Mouse (Mus musculus): ENCODE data around the gene Sys1. TPM values are rescaled to one million over a fixed set of nuclear protein-coding genes. Genes with fewer than 3 reads are reported as not detected.

Sys1 gene
- total and polyA plus RNA-seq, 3 experiments, result 85.8 to 94.3 TPM; not detected in 1

DNA sequence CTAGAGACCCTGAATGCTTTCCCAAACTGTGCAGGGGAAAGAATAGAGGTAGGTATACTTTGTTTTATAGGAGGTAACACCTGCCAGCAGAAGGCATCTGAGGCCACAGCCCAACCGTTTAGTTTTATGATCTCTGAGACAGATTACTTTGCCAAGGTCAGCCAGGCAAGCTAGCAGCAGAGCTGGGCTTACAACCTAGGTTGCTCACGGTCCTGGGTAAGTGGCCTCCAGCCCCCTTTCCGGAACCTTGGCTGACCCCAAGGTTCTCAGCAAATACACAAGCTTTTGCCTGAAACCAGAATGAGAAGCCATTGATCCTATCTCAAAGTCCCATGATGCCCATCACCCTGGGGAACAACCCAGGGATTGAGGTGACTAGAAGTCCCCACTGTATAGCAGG is 22.1 kb upstream of the Sys1 start:
- Histone ChIP-seq H3K27ac (ENCODE audit: control insufficient read depth, low read depth, low read length) (no peak overlapping the region), H3K27me3 (ENCODE audit: control insufficient read depth in 1 of 2, insufficient read depth in 2 of 2, low read length in 2 of 2) (peaks cover 9 to 16% of the 10 kb centered on the region in 2 experiments; a peak in 3 of 4 replicates), H3K9ac (ENCODE audit: control insufficient read depth, low read depth, low read length, poor library complexity, severe bottlenecking) (no peak overlapping the region)

DNA sequence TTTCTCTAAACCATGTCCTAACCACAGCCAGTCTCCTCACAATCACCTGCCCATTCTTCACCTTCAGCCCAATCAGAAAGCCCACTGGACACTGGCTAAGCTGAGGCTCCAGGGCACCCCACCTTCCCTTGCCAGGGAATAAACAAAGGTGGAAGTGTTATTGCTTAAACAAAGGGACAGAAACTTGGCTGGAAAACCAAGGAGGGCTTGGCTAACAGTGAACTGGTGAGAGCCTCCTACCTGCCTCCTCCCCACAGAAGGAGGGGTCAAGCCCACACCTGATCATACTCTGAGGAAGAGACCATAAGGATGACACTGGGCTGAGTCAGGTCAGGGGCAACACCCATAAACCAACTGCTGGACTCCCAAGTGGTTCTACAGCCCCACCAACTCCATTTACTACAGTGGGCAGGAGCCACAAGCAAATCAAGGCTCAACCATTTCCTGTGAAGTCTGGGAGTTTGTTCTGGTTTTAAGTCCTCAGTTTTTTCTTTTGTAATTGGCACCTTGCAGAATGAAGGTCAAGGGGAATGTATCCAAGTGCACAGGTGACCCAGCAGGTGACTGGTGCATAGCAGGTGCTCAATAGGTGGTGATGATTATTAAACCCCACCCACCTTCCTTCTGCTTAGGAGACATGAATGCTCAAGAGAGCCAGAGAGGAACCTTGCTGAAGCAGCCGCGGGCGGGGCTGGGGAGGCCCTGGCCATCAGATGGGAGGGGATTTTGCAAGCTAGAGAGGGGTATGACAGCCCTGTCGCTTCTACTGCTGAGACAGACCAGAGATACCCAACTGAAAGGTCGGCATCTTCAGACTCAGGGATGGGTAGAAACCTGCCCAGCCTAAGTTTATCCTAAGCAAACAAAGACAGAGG is 21.3 kb upstream of the Sys1 start:
- H3K9ac ChIP-seq (ENCODE audit: control insufficient read depth, low read depth, low read length, poor library complexity, severe bottlenecking), result no peak overlapping the region
- DNase-seq (ENCODE audit: low read depth, low spot score), result no peak
- peaks cover 9 to 15% of the 10 kb centered on the region in 2 experiments; a peak in 3 of 4 replicates for H3K27me3 ChIP-seq (ENCODE audit: control insufficient read depth in 1 of 2, insufficient read depth in 2 of 2, low read length in 2 of 2)
- H3K9me3 ChIP-seq (replicated peaks; ENCODE audit: insufficient read depth, low read length), result no peaks in the 10 kb centered on the region
- no peaks in the 10 kb centered on the region for H3K4me1 ChIP-seq (ENCODE audit: control insufficient read depth in 1 of 2, insufficient read depth in 2 of 2, low read length in 2 of 2)
- H3K36me3 ChIP-seq (ENCODE audit: control insufficient read depth in 1 of 2, insufficient read depth in 2 of 2, low read length in 2 of 2), result no peaks in the 10 kb centered on the region
- TF ChIP-seq UBTF (IDR thresholded peaks at IDR 0.05; ENCODE audit: borderline replicate concordance, insufficient read depth, low read depth, low read length) (no peak), NELFE (IDR thresholded peaks at IDR 0.05; ENCODE audit: low read depth, low read length) (no peak), BHLHE40 (IDR thresholded peaks at IDR 0.05; ENCODE audit: borderline replicate concordance, low read depth, low read length) (no peak), JUND (IDR thresholded peaks at IDR 0.05; ENCODE audit: low read depth, low read length) (no peak), GABPA (IDR thresholded peaks at IDR 0.05; ENCODE audit: low read depth, low read length) (no peak), CHD1 (IDR thresholded peaks at IDR 0.05; ENCODE audit: low read depth, low read length) (no peak), TCF12 (IDR thresholded peaks at IDR 0.05; ENCODE audit: low read depth, low read length) (no peak), EP300 (IDR thresholded peaks at IDR 0.05; ENCODE audit: low read depth in 1 of 2, low read length in 2 of 2) (no peak)
- no peak overlapping the region for H3K27ac ChIP-seq (ENCODE audit: control insufficient read depth, low read depth, low read length)
- no peak overlapping the region for H3K4me3 ChIP-seq (ENCODE audit: control insufficient read depth in 1 of 2, insufficient read depth in 1 of 2, low read depth in 2 of 2, low read length in 2 of 2)
- H3K79me2 ChIP-seq (ENCODE audit: control insufficient read depth, insufficient read depth, low read length, poor library complexity), result no peaks in the 10 kb centered on the region

More for the DNA sequence above, 22.1 kb upstream of the Sys1 start:
- H3K9me3 ChIP-seq (replicated peaks; ENCODE audit: insufficient read depth, low read length), result no peaks in the 10 kb centered on the region
- no peaks in the 10 kb centered on the region for H3K79me2 ChIP-seq (ENCODE audit: control insufficient read depth, insufficient read depth, low read length, poor library complexity)
- no peaks in the 10 kb centered on the region for H3K36me3 ChIP-seq (ENCODE audit: control insufficient read depth in 1 of 2, insufficient read depth in 2 of 2, low read length in 2 of 2)
- no peak for TF ChIP-seq TBP (IDR thresholded peaks at IDR 0.05; ENCODE audit: low read depth, low read length)
- no peak for TF ChIP-seq TAL1 (IDR thresholded peaks at IDR 0.05; ENCODE audit: low read length)
- no peak for TF ChIP-seq CHD1 (IDR thresholded peaks at IDR 0.05; ENCODE audit: low read depth, low read length)
- no peak for TF ChIP-seq ZKSCAN1 (IDR thresholded peaks at IDR 0.05; ENCODE audit: low read depth, low read length)
- no peak for DNase-seq (ENCODE audit: low read depth, low spot score)
- no peak overlapping the region for H3K4me3 ChIP-seq (ENCODE audit: control insufficient read depth in 1 of 2, insufficient read depth in 1 of 2, low read depth in 2 of 2, low read length in 2 of 2)
- H3K4me1 ChIP-seq (ENCODE audit: control insufficient read depth in 1 of 2, insufficient read depth in 2 of 2, low read length in 2 of 2), result no peaks in the 10 kb centered on the region

- Histone ChIP-seq H3K4me3 (ENCODE audit: control insufficient read depth in 1 of 2, insufficient read depth in 1 of 2, low read depth in 2 of 2, low read length in 2 of 2) (no peak overlapping the region), H3K9me3 (replicated peaks; ENCODE audit: insufficient read depth, low read length) (no peaks in the 10 kb centered on the region), H3K36me3 (ENCODE audit: control insufficient read depth in 1 of 2, insufficient read depth in 2 of 2, low read length in 2 of 2) (no peaks in the 10 kb centered on the region), H3K9ac (ENCODE audit: control insufficient read depth, low read depth, low read length, poor library complexity, severe bottlenecking) (no peak overlapping the region), H3K27me3 (ENCODE audit: control insufficient read depth in 1 of 2, insufficient read depth in 2 of 2, low read length in 2 of 2) (peaks cover 10 to 19% of the 10 kb centered on the region in 2 experiments), H3K27ac (ENCODE audit: control insufficient read depth, low read depth, low read length) (no peak overlapping the region), H3K4me1 (ENCODE audit: control insufficient read depth in 1 of 2, insufficient read depth in 2 of 2, low read length in 2 of 2) (no peaks in the 10 kb centered on the region), H3K79me2 (ENCODE audit: control insufficient read depth, insufficient read depth, low read length, poor library complexity) (no peaks in the 10 kb centered on the region)
- DNase-seq (ENCODE audit: low read depth, low spot score), result no peak
- TF ChIP-seq TCF12 (IDR thresholded peaks at IDR 0.05; ENCODE audit: low read depth, low read length) (no peak), MYC (IDR thresholded peaks at IDR 0.05; ENCODE audit: low read depth, low read length) (no peak), MAFK (IDR thresholded peaks at IDR 0.05; ENCODE audit: borderline replicate concordance, low read depth, low read length) (no peak), CHD2 (IDR thresholded peaks at IDR 0.05; ENCODE audit: low read length) (no peak)
Measured at GRCm38 (mm10) chr2:164436215-164436913, 20.4 kb upstream of the Sys1 start.
